Mouse (Mus musculus) heart, embryonic 13.5 days (tissue): Measurements from ENCODE around the gene Add3. TPM values are rescaled to one million over a fixed set of nuclear protein-coding genes. Genes with fewer than 3 reads are reported as not detected.

ENCODE experiments used
- ATAC-seq: fragments of 200-750 bp; cut with Nextera tagmentation; 2 replicates; pipeline ENCODE4 v1.8.0; 2017; ENCODE audit warnings: moderate TSS enrichment; ENCODE audit not compliant: insufficient number of reproducible peaks, low FRiP score, low TSS enrichment; ENCODE audit errors: extremely low read depth
- H3K27ac ChIP-seq: fragments of 300-500 bp; sonication (generic); replicated peaks from 2 replicates; pipeline ENCODE4 v1.5.1; 2015; ENCODE audit warnings: moderate library complexity, mild to moderate bottlenecking, inconsistent platforms
- H3K27me3 ChIP-seq: fragments of 300-500 bp; sonication (generic); replicated peaks from 2 replicates; pipeline ENCODE4 v1.6.1; 2015; ENCODE audit warnings: mild to moderate bottlenecking, inconsistent platforms
- H3K36me3 ChIP-seq: fragments of 300-500 bp; sonication (generic); 2 replicates; pipeline ENCODE4 v1.6.1; 2015; ENCODE audit warnings: mild to moderate bottlenecking, inconsistent platforms
- H3K4me1 ChIP-seq: fragments of 300-500 bp; sonication (generic); 2 replicates; pipeline ENCODE4 v1.6.1; 2015; ENCODE audit warnings: inconsistent platforms
- H3K4me2 ChIP-seq: fragments of 300-500 bp; sonication (generic); 2 replicates; pipeline ENCODE4 v1.6.1; 2015; ENCODE audit warnings: inconsistent platforms, mild to moderate bottlenecking, moderate library complexity
- H3K4me3 ChIP-seq: fragments of 300-500 bp; sonication (generic); 2 replicates; pipeline ENCODE4 v1.5.1; 2015; ENCODE audit warnings: moderate library complexity, mild to moderate bottlenecking, inconsistent platforms
- H3K9ac ChIP-seq: fragments of 300-500 bp; sonication (generic); 2 replicates; pipeline ENCODE4 v1.6.1; 2015; ENCODE audit warnings: inconsistent platforms, mild to moderate bottlenecking, moderate library complexity
- H3K9me3 ChIP-seq: fragments of 300-500 bp; sonication (generic); 2 replicates; pipeline ENCODE4 v1.6.1; 2016; ENCODE audit warnings: inconsistent platforms
- WGBS: fragments of 180-500 bp; shearing (Covaris S2); methylation state at CpG from one replicate; pipeline ENCODE4 v1.1.7; 2015; ENCODE audit warnings: mixed read lengths; 5-methylcytosine and 5-hydroxymethylcytosine counted together
- polyA plus RNA-seq: library from polyadenylated mRNA; unstranded; fragments of >200 nt; fragmentation: Nextera tagmentation; extraction: Ambion mirVana; gene quantifications from 2 replicates; pipeline ENCODE4 v1.2.1, GENCODE M21; 2015

The Add3 gene
- polyA plus RNA-seq, 1 experiment from 2014 or later: 121 TPM

GRCm38 (mm10) chr19:53119255-53119795 lies 20.9 kb upstream of the Add3 start:
- no peak overlapping the region for H3K4me2 ChIP-seq
- H3K36me3 ChIP-seq: no peaks in the 10 kb centered on the region
- ATAC-seq: no peak
- no peaks in the 10 kb centered on the region for H3K27me3 ChIP-seq
- H3K4me3 ChIP-seq: no peak overlapping the region
- H3K4me1 ChIP-seq: peaks cover 14% of the 10 kb centered on the region
- no peak overlapping the region for H3K9ac ChIP-seq
- WGBS: 81% methylated on average over 8 of the region's 8 CpGs
- peaks cover 7% of the 10 kb centered on the region; the same call in 1 of the 2 replicates for H3K9me3 ChIP-seq
- no peak overlapping the region for H3K27ac ChIP-seq

DNA sequence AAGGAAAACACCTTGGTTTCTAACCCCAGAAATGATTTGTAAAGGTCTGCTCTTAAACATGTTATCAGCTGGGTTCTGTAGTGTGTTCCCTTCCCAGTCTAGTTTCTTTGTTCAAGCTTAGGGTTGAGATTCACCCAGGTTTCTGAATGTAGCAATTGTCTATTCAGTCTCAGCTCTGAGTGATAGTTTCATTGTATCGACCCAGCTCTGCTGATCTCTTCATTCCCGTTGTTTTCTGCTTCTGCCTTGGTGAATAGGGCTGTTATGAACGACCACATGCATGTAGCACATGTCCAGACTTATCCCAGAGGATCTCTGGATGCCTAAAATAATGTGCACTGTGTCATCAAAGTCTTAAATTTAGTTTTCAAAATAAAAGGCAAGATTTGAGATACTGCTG lies 19.8 kb upstream of the Add3 start:
- Histone ChIP-seq H3K27ac (no peak overlapping the region), H3K4me3 (no peak overlapping the region), H3K9ac (no peak overlapping the region), H3K4me2 (no peak overlapping the region), H3K9me3 (peaks cover 7% of the 10 kb centered on the region; the same call in 1 of the 2 replicates), H3K4me1 (peaks cover 22% of the 10 kb centered on the region), H3K36me3 (no peaks in the 10 kb centered on the region), H3K27me3 (no peaks in the 10 kb centered on the region)
- no peak for ATAC-seq
- WGBS: 81% methylated on average over 3 of the region's 3 CpGs

DNA sequence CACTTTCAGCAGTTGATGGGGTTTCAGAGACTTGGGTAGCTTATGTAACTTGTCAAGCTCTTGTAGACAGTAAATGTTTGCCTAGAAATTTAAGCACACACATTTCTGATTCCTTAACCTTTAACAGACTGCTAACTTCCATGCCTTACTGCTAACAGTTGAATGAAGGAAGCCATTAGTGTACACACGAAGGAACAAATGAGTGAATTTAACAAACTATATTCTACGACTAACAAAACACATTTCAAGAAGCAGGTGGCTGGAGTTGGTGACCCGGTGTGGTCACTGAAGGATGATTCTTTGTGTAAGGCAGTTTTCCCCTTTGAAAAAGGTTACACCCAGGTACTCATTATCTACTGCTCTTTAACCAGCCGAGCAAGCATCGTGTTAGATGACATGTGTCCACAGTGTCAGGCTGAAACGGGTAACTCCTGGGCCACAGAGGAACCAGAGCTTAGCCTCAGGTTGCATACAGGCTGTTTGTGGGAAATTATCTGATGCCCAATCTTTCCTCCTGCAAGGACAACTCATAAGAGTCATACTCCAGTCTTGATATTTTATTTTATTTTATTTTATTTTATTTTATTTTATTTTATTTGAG lies 17.5 kb upstream of the Add3 start:
- Histone ChIP-seq H3K4me3 (no peak overlapping the region), H3K4me1 (peaks cover 40% of the 10 kb centered on the region), H3K36me3 (no peaks in the 10 kb centered on the region), H3K4me2 (no peak overlapping the region), H3K27me3 (no peaks in the 10 kb centered on the region), H3K27ac (peak overlapping the region; percentile 55), H3K9me3 (no peaks in the 10 kb centered on the region), H3K9ac (no peak overlapping the region)
- WGBS: 32% methylated on average over 6 of the region's 6 CpGs
- ATAC-seq: no peak

DNA sequence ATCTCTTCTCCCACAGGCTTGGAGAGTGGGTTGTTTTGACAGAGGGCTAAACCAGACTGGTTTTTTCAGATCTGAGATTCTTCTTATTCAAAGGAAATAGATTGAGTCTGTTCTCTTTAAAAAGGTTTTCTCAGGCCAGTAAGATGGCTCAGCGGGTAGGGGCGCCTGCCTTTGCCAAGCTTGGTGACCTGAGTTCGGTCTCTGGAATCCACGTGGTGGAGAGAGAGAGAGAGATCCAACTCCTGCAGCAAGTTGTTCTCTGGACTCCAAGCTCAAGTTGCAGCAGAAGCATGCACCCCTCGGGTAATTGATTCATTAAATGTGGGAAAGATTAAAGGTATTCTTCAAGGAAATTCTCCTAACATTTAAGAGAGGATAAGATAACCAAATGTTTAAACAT lies 16.9 kb upstream of the Add3 start:
- WGBS: 24% methylated on average over 5 of the region's 5 CpGs
- H3K4me1 ChIP-seq: peaks cover 45% of the 10 kb centered on the region
- H3K4me3 ChIP-seq: no peak overlapping the region
- no peak overlapping the region for H3K9ac ChIP-seq
- H3K9me3 ChIP-seq: no peaks in the 10 kb centered on the region
- H3K36me3 ChIP-seq: no peaks in the 10 kb centered on the region
- H3K27me3 ChIP-seq: no peaks in the 10 kb centered on the region
- H3K4me2 ChIP-seq: no peak overlapping the region
- H3K27ac ChIP-seq: peak overlapping the region; percentile 55
- ATAC-seq: no peak

DNA sequence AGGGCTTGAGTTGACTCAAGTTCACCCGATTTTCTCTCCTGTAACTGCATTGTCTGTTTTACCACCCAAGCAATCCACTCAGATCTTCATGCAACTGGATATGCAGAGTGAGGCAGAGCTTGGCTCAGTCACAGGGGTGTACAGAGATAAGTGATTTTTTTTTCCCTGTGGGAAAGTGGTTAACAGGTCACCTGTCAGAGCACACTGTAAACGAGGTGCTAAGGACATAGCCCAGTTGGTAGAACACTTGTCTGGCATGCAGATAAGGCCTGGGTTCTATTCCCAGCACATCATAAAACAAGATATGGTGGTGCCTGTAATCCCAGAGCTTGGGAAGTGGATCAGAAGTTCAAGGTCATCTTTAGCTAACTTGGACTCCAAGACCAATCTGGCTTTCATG lies 14.6 kb upstream of the Add3 start:
- Histone ChIP-seq H3K27me3 (no peaks in the 10 kb centered on the region), H3K4me3 (no peak overlapping the region), H3K9ac (no peak overlapping the region), H3K4me1 (peaks cover 67% of the 10 kb centered on the region), H3K36me3 (no peaks in the 10 kb centered on the region), H3K4me2 (no peak overlapping the region), H3K9me3 (no peaks in the 10 kb centered on the region), H3K27ac (peak overlapping the region; percentile 82)
- ATAC-seq: peak; percentile 63; the same call in 1 of the 2 replicates
- 21% methylated on average over 2 of the region's 2 CpGs for WGBS

- H3K4me1 ChIP-seq: peaks cover 67% of the 10 kb centered on the region
- H3K9ac ChIP-seq: no peak overlapping the region
- H3K27me3 ChIP-seq: no peaks in the 10 kb centered on the region
- H3K4me2 ChIP-seq: no peak overlapping the region
- no peaks in the 10 kb centered on the region for H3K9me3 ChIP-seq
- ATAC-seq: no peak
- peak overlapping the region; percentile 69 for H3K27ac ChIP-seq
- WGBS: 74% methylated on average over 4 of the region's 4 CpGs
- H3K36me3 ChIP-seq: no peaks in the 10 kb centered on the region
- H3K4me3 ChIP-seq: no peak overlapping the region
Measured at GRCm38 (mm10) chr19:53126546-53126945, 13.7 kb upstream of the Add3 start.

DNA sequence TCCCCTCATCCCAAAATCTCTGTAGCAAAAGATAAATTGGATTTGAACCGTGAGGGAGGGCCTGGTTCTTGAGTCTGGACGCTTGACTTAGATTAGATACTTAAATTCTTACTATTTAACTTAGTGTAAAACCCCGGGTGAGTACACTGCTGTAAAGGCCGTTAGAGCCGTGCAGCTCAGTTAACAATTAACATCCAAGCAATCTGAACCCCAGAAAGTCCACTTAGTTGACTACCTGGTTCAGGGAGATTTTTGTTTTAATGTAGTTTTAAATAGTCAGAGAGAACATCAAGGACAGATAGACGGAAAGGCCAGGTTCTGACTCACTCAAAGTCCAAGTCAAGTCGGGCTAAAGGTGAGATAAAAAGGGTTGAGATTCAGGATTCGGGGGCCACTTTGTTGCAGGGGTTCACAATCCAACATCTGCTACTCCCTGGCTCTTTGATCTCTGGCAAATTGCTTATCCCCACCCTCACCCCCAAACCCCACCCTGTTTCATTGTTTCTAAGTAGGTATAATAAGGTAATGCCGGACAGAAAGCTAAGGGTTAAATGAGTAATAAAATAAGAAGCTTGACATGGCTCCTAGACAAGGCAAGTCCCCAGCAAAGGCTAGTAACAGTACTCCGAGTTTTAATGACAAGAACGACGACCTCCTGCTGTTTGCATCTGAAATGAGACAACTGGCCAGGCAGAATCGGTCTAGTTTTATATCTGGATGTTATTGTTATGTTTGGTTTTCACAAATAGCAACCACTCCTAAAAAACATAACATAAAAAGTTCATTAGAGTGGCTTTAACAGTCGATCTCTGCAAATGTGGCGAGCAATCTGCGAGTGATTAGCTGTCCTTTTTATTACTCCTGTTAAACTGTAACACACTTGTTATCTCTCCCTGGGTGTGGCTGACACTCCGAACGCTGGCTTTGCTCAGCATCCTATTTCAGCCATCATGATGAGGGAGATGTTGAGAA lies 12.6 kb upstream of the Add3 start:
- H3K4me2 ChIP-seq: peak overlapping the region; percentile 36
- no peak overlapping the region for H3K4me3 ChIP-seq
- 0 out of 2 replicates have a peak overlapping the region, but pooled peaks have one; percentile 2 for H3K9ac ChIP-seq
- WGBS: 24% methylated on average over 18 of the region's 18 CpGs
- no peaks in the 10 kb centered on the region for H3K9me3 ChIP-seq
- peaks cover 66% of the 10 kb centered on the region for H3K4me1 ChIP-seq
- no peak for ATAC-seq
- H3K27me3 ChIP-seq: no peaks in the 10 kb centered on the region
- no peaks in the 10 kb centered on the region for H3K36me3 ChIP-seq
- H3K27ac ChIP-seq: peak overlapping the region; percentile 71

- Histone ChIP-seq H3K9ac (peak overlapping the region; percentile 37), H3K9me3 (no peaks in the 10 kb centered on the region), H3K4me3 (no peak overlapping the region), H3K27me3 (no peaks in the 10 kb centered on the region), H3K4me1 (peaks cover 58% of the 10 kb centered on the region), H3K27ac (peak overlapping the region; percentile 71), H3K36me3 (no peaks in the 10 kb centered on the region), H3K4me2 (peak overlapping the region; percentile 36)
- WGBS: 12% methylated on average over 13 of the region's 13 CpGs
- no peak for ATAC-seq
Measured at GRCm38 (mm10) chr19:53128494-53129337, 11.5 kb upstream of the Add3 start.

DNA sequence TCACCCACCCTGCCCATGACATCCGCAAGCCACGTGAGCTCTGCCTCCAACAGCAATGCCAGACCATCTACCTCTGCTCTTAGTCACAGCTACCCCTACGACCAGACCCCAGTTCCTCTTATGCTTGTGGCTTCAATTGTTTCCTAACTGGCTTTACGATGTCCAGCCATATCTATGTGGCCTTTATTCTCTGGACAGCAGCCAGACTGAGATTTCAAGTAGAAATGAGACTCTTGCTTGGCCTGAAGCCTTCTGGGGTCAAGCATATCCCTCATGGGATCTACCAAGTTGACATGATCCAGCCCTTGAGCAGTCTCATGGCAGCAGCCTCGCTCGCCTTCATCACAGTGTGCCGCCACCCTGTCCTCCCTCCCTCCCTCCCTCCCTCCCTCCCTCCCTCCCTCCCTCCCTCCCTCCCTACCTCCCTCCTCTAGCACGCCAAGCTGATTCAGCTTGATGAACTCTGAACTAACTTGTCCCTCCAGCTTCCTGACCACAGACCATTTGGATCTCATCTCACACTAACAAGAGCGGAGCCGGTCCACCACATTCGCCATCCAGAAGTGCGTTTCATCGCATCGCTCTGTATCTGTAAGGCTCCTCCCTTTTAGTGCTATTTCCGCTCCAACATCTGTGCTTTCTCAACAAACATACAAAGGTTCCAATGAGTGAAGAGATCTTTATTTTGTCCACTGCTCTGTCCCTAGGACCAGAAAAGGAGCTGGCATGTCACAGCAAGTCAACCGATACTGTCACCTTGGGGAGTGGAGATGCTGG lies 9.7 kb upstream of the Add3 start:
- Histone ChIP-seq H3K4me2 (no peak overlapping the region), H3K27ac (peak overlapping the region; percentile 57), H3K9ac (no peak overlapping the region), H3K4me3 (no peak overlapping the region), H3K27me3 (no peaks in the 10 kb centered on the region), H3K9me3 (no peaks in the 10 kb centered on the region), H3K36me3 (no peaks in the 10 kb centered on the region), H3K4me1 (peaks cover 43% of the 10 kb centered on the region)
- ATAC-seq: no peak
- WGBS: 69% methylated on average over 15 of the region's 16 CpGs

DNA sequence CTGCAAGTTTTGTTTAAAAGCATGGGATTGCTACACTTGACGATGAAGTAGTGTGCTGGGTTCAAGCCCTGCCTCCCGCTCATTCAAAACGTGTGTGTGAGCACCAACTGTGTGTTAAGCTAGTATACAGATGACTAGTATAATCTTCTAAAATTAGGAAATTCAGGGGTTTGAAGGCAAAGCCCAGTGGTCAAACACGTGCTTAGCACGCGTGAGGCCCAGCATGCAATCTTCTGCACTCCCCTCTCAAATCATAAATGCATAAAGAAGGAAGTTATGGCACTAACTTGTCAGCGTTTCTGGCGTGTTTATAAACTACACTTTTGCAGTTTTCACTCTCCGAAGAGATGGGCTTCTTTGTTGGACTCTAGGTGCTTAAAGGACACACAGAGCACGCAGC lies 7.8 kb upstream of the Add3 start:
- no peak overlapping the region for H3K9ac ChIP-seq
- H3K4me2 ChIP-seq: no peak overlapping the region
- no peaks in the 10 kb centered on the region for H3K36me3 ChIP-seq
- ATAC-seq: no peak
- no peaks in the 10 kb centered on the region for H3K9me3 ChIP-seq
- no peak overlapping the region for H3K27ac ChIP-seq
- no peaks in the 10 kb centered on the region for H3K27me3 ChIP-seq
- H3K4me1 ChIP-seq: peaks cover 35% of the 10 kb centered on the region
- H3K4me3 ChIP-seq: no peak overlapping the region
- 83% methylated on average over 10 of the region's 10 CpGs for WGBS
